Mouse (Mus musculus): ENCODE measurements around the gene Mob3a.
A peak's percentile ranks its signal among the peaks of the same experiment; 100 is the strongest.

Mob3a gene

GRCm38 (mm10) chr10:80701721-80702535, at the start of gene Mob3a, which contains the start of gene Izumo4:
Mob3a (minus strand) TSS chr10:80701977.
Izumo4 (plus strand) TSS chr10:80702184.
- DNase-seq (ENCODE audit: extremely low spot score, low spot score) = peak; percentile 99

DNA sequence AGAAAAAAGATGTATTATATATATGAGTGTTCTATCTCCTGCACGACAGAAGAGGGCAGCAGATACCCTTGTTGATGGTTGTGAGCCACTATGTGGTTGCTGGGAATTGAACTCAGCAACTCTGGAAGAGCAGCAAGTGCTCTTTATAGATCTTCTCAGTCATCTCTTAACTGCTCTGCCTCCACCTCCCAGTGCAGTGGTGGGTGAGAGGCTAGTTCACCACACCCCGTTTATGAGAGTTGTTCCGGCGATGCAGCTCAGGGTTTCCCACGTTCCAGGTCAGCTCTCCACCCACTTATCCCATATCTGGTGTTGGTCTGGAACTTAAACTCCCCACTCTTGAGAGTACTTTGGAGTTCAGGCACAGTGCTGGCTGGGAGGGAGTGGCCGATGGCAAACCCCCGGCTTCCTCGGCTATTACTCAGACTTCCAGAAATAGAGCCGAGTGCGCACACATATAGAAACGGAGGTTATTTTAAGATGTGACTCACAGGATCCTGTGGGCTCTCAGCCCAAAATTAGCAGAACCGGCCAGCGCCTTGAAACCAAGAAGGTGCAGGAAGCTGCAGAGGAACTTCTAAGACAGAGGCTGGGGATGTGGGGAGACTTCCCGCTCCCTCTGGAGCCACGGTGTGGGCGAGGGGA, 49.5 kb upstream of the Mob3a start:
- DNase-seq (ENCODE audit: extremely low spot score, low spot score) = peak; percentile 23

- DNase-seq (ENCODE audit: extremely low spot score, low spot score) = peak; percentile 65
These were observed 46.8 kb upstream of the Mob3a start for GRCm38 (mm10) chr10:80748609-80749008.

DNA sequence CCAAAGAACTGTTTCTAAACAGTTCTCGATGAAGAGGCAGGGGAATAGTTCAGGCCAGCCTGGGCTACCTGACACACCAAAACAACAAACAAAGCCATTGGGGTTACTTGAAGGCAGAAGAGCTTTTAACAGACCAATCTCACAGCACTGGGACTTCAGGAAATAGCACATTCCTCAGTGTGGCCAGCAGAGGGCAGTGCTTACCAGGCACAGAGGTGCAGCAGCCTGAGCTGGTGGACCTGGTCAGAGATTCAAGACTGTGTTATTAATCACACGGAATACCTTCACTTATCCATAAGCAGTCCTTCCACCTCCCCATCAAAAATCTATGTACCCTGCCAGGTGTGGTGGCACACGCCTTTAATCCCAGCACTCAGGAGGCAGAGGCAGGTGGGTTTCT, 45.6 kb upstream of the Mob3a start:
- peak; percentile 71 for DNase-seq (ENCODE audit: extremely low spot score, low spot score)

- no peak for DNase-seq (ENCODE audit: extremely low spot score, low spot score)
These were observed 42.5 kb upstream of the Mob3a start for GRCm38 (mm10) chr10:80744262-80744661.

DNA sequence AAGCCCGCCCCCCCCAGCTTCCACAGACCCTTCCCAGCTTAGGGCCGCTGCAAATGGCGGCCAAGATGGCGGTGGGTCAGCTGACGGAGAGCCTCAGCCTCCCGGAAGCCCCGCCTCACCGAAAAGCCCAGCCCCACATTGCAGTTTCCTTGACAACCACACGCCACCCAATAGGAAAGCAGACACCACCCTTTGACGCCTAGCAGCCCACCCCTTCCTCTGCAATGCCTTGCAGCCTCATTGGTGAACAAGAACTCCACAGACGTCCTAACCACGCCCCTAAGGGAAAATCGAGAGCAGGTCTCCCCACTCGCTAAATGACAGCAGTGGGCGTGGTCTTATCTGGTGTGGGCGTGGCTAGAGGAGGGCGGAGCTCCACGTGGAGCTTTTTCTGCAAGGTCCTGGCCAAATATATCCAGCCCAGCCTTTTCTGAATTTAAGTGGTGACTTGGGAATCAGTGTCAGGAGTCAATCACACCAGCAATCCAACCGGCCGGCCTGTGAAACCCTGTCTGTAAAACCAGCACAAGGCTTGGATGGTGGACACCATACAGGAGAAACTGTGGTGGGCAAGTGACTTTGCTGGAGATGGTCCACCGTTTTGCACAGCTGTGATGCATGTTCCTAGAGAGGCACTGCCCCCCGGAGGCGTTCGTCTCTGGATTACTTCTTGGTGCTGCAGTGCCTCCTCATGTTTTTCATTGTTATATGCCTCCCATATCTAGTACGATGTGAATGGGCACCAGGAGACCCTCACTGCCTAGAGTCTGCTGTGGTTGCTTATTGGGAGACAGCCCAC, 40.6 kb upstream of the Mob3a start, which contains the start of gene Ap3d1:
Ap3d1 (minus strand) TSS at position 85 of the 799 bp plus-strand sequence.
- DNase-seq (ENCODE audit: extremely low spot score, low spot score) = peak; percentile 93

DNA sequence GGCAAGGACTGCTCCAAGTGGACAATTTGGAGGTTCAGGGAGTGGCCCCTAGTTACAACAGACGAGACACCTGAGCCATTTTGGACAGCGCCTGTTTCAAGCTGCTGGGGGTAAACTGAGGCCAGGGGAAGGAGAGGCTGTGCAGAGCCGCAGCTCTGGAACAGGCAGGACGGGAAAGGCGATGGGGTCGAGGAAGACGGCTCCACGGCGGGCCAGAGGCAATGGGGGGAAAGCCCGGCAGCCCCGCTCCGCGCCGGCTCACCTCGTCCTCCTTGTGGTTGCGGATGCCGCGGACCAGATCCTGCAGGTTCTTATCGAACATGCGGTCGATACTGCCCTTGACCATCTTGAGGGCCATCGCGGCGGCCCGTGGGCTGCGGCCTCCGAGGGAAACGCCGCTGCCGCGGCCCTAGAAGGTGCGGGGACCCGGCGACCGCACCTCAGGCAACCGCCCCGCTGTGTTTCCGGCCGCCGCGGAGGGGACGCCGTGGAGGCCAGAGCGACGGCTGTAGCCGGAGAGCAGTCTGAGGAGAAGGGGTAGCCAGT, 39.9 kb upstream of the Mob3a start:
- DNase-seq (ENCODE audit: extremely low spot score, low spot score) = no peak

- no peak for DNase-seq (ENCODE audit: extremely low spot score, low spot score)
These were observed 39.4 kb upstream of the Mob3a start for GRCm38 (mm10) chr10:80741146-80741545.

DNA sequence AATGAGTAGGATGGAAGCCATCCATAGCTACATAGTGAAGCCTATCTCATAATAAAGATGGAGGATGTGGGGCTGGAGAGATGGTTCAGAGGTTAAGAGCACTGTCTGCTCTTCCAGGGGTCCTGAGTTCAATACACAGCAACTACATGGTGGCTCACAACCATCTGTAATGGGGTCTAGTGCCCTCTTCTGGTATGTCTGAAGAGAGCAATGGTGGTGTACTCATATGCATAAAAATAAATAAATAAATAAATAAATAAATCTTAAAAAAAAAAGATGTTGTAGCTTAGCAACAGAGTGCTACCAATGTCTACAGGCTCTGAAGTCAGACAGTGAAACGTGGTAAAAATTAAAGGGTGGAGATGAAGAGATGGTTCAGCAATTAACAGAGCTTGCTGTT, 36.9 kb upstream of the Mob3a start:
- no peak for DNase-seq (ENCODE audit: extremely low spot score, low spot score)

DNA sequence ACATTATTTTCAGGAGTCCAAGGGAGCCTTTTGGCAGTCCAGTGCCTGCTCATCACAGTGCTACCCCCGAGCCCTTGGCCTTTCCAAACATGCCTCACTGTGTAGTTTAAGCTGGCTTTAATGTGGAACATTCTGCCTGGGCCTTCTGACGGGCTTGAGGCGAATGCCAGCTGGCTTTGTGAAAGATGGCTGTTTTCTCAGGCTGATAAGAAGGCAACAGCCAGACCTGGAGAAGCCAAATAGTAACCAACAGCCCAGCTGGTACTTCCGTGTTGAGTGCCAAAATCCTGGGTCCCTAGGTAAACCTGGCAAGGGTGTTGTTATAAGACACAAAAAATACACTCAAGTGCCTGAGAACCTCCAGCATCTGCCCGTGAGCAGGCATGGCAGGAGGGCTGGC, 35.0 kb upstream of the Mob3a start:
- DNase-seq (ENCODE audit: extremely low spot score, low spot score) = no peak

GRCm38 (mm10) chr10:80732611-80733101, 30.9 kb upstream of the Mob3a start:
- no peak for DNase-seq (ENCODE audit: extremely low spot score, low spot score)

- DNase-seq (ENCODE audit: extremely low spot score, low spot score) = no peak
These were observed 25.8 kb upstream of the Mob3a start for GRCm38 (mm10) chr10:80727369-80728127.

GRCm38 (mm10) chr10:80717281-80717680, 15.5 kb upstream of the Mob3a start:
- no peak for DNase-seq (ENCODE audit: extremely low spot score, low spot score)

DNA sequence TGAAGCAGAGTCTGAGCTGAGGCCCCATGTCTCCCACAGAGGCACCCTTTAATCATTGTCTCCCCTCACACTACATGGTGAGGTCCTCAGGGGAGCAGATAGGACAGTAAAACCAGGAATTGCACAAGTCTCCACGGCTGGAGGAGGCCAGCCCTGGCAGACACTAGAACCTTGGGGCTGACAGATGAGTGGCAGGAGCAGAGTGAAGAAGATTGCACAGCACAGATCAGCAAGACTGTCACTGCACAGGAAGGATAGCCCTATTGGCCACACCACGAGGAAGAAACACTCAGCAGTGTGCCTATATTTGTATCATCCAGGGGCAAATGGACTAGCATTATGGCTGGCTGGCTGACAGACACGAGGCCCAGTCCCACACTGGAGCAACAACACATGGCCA, 9.1 kb upstream of the Mob3a start:
- DNase-seq (ENCODE audit: extremely low spot score, low spot score) = no peak

DNA sequence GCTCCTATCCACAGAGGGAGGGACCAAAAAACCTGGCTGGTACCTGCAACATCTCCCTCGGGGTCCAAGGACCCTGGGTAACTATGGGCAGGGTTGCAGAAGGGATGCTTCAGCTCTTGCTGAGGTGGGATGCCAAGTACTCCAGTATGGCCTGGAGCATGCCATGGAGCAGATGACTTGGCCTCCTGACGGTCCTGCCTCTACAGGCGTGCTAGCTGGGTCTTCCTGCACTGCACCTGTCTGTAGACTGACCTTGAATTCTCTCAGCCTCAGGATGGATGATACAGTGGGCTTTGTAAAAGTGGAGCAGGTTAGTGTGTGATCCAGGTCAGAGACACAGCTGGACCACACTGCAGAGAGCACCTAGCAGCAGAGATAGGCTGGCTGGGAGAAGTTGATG, 3.7 kb upstream of the Mob3a start:
- DNase-seq (ENCODE audit: extremely low spot score, low spot score) = no peak

DNA sequence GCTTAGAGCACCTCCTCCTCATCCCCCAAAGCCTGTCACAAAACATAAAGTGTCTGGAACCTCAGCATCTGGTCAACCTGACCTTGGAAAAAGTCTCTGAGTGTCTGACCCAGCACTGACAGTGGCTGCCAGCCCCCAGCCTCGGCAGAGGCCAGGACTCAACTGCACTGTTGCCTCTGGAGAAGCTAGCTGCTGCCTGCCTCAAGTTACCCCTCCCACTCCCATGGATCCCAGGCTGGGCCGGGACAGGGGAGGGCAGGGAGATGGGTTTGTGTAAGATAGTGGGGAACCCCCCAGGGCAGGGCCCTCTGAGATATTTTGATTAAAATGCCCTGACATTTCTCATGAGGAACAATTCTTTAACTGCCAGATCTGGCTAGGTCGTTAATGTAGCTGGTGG, 3.3 kb upstream of the Mob3a start:
- DNase-seq (ENCODE audit: extremely low spot score, low spot score) = no peak

GRCm38 (mm10) chr10:80704418-80704817, 2.6 kb upstream of the Mob3a start:
- DNase-seq (ENCODE audit: extremely low spot score, low spot score) = no peak

DNA sequence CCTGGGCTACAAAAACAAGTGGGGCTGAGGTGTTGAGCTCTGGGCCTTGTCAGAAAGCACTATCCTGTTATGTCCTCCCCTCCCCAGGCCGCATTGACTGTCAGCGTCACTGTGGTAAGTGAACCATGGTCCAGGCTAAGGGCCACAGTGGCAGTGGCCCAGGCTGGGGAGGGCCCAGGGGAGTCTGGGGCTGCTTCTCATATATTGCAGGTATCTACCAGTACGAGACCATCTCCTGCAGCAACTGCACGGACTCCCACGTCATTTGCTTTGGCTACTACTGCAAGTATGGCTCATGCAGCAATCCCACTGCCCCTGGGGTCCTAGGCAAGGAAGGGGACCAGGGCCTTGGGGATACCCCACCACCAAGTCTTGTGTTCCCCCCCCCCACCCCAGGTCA, 1.9 kb upstream of the Mob3a start:
- no peak for DNase-seq (ENCODE audit: extremely low spot score, low spot score)

- DNase-seq (ENCODE audit: extremely low spot score, low spot score) = peak; percentile 92
These were observed 986 bp upstream of the Mob3a start for GRCm38 (mm10) chr10:80702536-80703390.

GRCm38 (mm10) chr10:80700732-80701131, 1.0 kb downstream of the Mob3a start:
- no peak for DNase-seq (ENCODE audit: extremely low spot score, low spot score)

All from neural tube, embryonic 10.5 days (tissue).